Mouse (Mus musculus): ENCODE data around the gene Eif2b3. TPM values are rescaled to one million over a fixed set of nuclear protein-coding genes. Genes with fewer than 3 reads are reported as not detected.
A peak's percentile ranks its signal among the peaks of the same experiment; 100 is the strongest.

Eif2b3 gene
- total RNA-seq, 2 experiments from 2014 or later = 5.0 to 7.8 TPM

DNA sequence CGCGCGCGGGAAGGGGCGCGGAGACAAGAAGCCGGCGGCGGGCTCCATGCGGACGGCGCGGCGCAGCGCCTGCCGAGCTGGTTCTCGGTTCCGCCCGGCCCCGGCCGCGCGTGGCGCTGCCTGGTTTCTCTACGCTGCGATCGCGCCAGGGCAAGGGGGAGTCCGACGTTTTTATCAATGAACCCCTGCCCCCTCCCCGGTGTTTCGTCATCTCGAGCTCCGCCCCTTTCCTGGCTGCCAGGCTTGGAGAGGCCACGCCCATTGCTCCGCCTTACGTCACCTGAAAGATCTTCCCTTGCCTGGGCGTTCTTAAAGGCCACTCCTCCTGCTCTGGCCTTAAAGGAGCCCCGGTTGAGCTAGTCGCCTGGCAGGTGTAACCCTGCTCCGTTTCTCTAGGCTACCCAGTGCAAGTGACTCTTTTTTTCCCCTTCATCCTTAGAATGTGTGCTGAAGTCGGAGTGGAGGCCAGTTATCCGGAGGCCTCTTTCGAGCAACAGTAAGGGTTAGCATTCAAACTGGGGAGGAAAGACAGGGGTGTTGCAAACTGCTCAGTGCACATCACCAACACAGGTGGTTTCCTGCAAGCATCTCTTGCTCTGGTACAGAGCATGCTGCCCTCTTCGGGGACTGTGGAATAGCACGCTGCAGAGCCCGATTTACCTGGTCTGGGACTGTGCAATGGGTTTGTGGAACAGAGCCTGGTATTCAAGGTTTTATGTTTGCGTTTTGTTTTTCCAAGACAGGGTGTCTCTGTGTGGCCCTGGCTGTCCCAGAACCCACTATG is 114.8 kb downstream of the Eif2b3 start, which contains the start of gene Plk3:
Plk3 (minus strand) TSS at position 147 of the 784 bp plus-strand sequence.
- peak; percentile 92 for ATAC-seq (replicated peaks; ENCODE audit: low FRiP score, poor library complexity, severe bottlenecking)

DNA sequence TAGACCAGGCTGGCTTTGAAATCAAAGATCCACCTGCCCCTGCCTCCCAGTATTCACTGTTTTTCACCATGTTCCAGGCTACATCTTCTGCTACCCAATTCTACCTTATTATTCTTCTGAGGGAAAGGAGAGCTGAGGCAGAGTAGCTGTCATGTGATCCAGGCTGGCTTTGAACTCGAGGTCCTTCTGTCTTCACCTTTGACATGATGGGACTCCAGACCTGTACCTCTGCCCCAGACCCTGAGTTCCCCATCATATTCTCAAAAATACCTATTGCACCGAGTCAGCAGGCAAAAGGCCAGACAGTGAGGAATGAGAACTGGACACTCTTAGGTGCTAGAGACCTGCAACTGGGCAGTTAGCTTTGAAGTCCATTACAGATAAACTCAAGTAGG is 115.4 kb downstream of the Eif2b3 start:
- ATAC-seq (replicated peaks; ENCODE audit: low FRiP score, poor library complexity, severe bottlenecking) = no peak

DNA sequence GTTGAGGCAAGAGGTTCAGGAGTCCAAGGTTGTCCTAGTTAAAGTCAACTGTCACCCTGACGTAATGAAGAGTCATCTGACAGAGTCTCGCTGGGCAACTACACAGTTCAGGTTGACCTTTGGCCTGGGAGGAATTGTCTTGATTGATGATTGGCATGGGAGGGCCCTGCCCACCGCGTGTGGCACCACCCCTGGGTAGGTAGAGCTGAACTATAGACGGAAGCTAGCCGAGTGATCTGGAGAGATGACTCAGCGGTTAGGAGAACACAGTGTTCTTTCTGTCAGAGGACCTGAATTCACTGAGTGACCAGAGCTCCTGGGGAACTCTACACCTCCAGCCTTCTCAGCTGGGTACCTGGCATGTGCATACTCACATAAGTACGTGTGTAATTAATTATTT is 116.8 kb downstream of the Eif2b3 start:
- ATAC-seq (replicated peaks; ENCODE audit: low FRiP score, poor library complexity, severe bottlenecking) = 0 out of 2 replicates have a peak, but pooled peaks have one; percentile 44

Other genes starting within 250 kb of the Eif2b3 start
- gene Toe1, start 211.8 kb upstream of the Eif2b3 start, total RNA-seq (2015; ENCODE audit: low replicate concordance) = 4.6 and 6.8 TPM in 2 replicates
- 4.1 and 27.0 TPM in 2 replicates for gene Toe1, start 211.8 kb upstream of the Eif2b3 start, total RNA-seq (2017; ENCODE audit: low replicate concordance)
- gene Mutyh, start 211.7 kb upstream of the Eif2b3 start, total RNA-seq (2015; ENCODE audit: low replicate concordance) = 0.84 and 9.4 TPM in 2 replicates
- 1.2 TPM in 1 of 2 replicates, not detected in the other for gene Mutyh, start 211.7 kb upstream of the Eif2b3 start, total RNA-seq (2017; ENCODE audit: low replicate concordance)
- gene Hpdl, start 197.7 kb upstream of the Eif2b3 start, total RNA-seq (2015; ENCODE audit: low replicate concordance) = not detected in 2 replicates
- gene Hpdl, start 197.7 kb upstream of the Eif2b3 start, total RNA-seq (2017; ENCODE audit: low replicate concordance) = not detected in 2 replicates
- gene Zswim5, start 142.0 kb upstream of the Eif2b3 start, total RNA-seq (2015; ENCODE audit: low replicate concordance) = not detected in 2 replicates
- not detected in 2 replicates for gene Zswim5, start 142.0 kb upstream of the Eif2b3 start, total RNA-seq (2017; ENCODE audit: low replicate concordance)
- gene Urod, start 25.0 kb upstream of the Eif2b3 start, total RNA-seq (2015; ENCODE audit: low replicate concordance) = 568 and 832 TPM in 2 replicates
- gene Urod, start 25.0 kb upstream of the Eif2b3 start, total RNA-seq (2017; ENCODE audit: low replicate concordance) = 532 and 823 TPM in 2 replicates
- gene Hectd3, start 24.1 kb upstream of the Eif2b3 start, total RNA-seq (2015; ENCODE audit: low replicate concordance) = 9.0 and 9.2 TPM in 2 replicates
- gene Hectd3, start 24.1 kb upstream of the Eif2b3 start, total RNA-seq (2017; ENCODE audit: low replicate concordance) = 20.5 and 23.7 TPM in 2 replicates
- not detected in 2 replicates for gene Ptch2, start 76.7 kb downstream of the Eif2b3 start, total RNA-seq (2015; ENCODE audit: low replicate concordance)
- 0.30 TPM in 1 of 2 replicates, not detected in the other for gene Ptch2, start 76.7 kb downstream of the Eif2b3 start, total RNA-seq (2017; ENCODE audit: low replicate concordance)
- not detected in 2 replicates for gene Btbd19, start 106.3 kb downstream of the Eif2b3 start, total RNA-seq (2015; ENCODE audit: low replicate concordance)
- 1.2 and 5.1 TPM in 2 replicates for gene Btbd19, start 106.3 kb downstream of the Eif2b3 start, total RNA-seq (2017; ENCODE audit: low replicate concordance)
- gene Tctex1d4, start 107.4 kb downstream of the Eif2b3 start, total RNA-seq (2015; ENCODE audit: low replicate concordance) = not detected in 2 replicates
- not detected in 2 replicates for gene Tctex1d4, start 107.4 kb downstream of the Eif2b3 start, total RNA-seq (2017; ENCODE audit: low replicate concordance)
- not detected in 2 replicates for gene Plk3, start 114.6 kb downstream of the Eif2b3 start, total RNA-seq (2015; ENCODE audit: low replicate concordance)
- gene Plk3, start 114.6 kb downstream of the Eif2b3 start, total RNA-seq (2017; ENCODE audit: low replicate concordance) = 0.51 and 0.61 TPM in 2 replicates
- 1,437 and 1,602 TPM in 2 replicates for gene Rps8, start 136.8 kb downstream of the Eif2b3 start, total RNA-seq (2015; ENCODE audit: low replicate concordance)
- 328 and 447 TPM in 2 replicates for gene Rps8, start 136.8 kb downstream of the Eif2b3 start, total RNA-seq (2017; ENCODE audit: low replicate concordance)
- gene Kif2c, start 163.2 kb downstream of the Eif2b3 start, total RNA-seq (2015; ENCODE audit: low replicate concordance) = 67.8 and 92.6 TPM in 2 replicates
- 69.3 and 112 TPM in 2 replicates for gene Kif2c, start 163.2 kb downstream of the Eif2b3 start, total RNA-seq (2017; ENCODE audit: low replicate concordance)
- gene Tmem53, start 232.5 kb downstream of the Eif2b3 start, total RNA-seq (2015; ENCODE audit: low replicate concordance) = 8.4 TPM in 1 of 2 replicates, not detected in the other
- 0.39 TPM in 1 of 2 replicates, not detected in the other for gene Tmem53, start 232.5 kb downstream of the Eif2b3 start, total RNA-seq (2017; ENCODE audit: low replicate concordance)
- gene Armh1, start 232.7 kb downstream of the Eif2b3 start, total RNA-seq (2015; ENCODE audit: low replicate concordance) = not detected in 2 replicates
- gene Armh1, start 232.7 kb downstream of the Eif2b3 start, total RNA-seq (2017; ENCODE audit: low replicate concordance) = not detected in 2 replicates

All from erythroid progenitor cell, adult 5-6 weeks (primary cell).